Mouse (Mus musculus): ENCODE measurements around the gene Sstr2. TPM values are rescaled to one million over a fixed set of nuclear protein-coding genes. Genes with fewer than 3 reads are reported as not detected.
A peak's percentile ranks its signal among the peaks of the same experiment; 100 is the strongest.

The Sstr2 gene
- total RNA-seq, 2 experiments from 2014 or later, result 2.4 to 7.0 TPM

DNA sequence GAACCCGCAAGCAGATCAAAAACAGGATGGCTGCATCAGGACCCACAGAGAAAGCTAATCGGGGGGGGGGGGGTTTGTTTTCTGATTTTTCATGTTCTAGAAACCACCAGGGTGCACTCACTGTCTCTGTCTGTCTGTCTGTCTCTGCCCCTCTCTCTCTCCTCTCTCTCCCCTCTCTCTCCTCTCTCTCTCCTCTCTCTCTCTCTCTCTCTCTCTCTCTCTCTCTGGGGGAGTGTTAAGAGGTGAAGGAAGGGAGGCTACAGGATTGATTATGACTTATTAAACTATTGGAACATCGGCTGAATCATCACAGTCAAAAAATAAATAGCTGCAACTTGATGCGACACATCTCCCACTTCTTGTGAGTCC lies 855 bp upstream of the Sstr2 start:
- DNase-seq (ENCODE audit: low spot score in 2 of 2), result no peak

DNA sequence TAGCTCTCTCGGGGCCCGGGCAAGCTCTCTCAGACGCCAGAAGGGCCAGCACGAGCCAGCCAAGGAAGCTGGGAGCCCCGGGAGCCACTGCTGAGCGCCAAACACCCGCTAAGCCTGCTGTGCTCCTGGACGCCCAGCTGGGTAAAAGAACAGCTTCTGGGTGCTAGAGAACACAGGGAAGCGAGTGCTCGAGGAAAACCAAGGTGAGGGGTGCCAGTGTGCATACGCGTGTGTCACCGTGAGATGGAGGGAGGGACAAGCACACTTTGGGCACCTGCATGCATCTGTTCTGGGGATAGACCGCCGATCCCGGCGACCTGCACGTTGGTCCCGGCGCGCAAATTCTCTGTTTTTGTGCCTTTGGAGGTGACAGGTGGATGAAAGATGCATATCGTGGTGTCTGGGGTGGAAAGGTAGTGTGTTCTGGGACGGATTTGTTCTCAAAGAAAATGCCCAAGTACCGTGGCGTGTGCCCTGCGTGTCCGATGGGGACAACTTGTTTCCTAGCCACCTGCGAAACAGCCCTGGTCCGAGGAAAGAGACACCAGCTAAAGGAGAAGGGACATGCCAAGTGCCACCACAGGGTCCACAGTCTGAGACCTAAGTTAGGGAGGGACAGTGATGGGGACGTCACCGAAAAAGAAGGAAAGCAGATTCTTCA lies 408 bp downstream of the Sstr2 start:
- DNase-seq (ENCODE audit: low spot score in 2 of 2), result no peak

DNA sequence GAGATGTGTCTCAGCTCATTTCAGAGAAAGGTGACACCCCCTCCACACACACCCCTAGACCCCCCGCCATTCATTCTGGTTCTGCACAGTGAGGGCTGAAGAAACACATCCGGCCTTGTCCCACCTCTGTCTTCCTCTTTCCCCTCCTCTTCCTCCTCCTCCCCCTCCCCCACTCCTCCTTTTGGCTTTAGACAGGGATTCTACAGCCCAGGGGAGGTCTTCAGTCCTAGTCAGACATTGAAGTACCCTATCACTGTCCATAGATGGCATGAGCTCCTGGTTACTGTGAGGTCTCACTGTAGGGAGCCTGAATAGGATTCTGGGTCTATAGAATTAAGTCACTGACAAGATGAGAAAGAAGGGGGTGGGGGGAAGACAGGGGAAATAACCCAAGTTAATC lies 1.9 kb downstream of the Sstr2 start:
- DNase-seq (ENCODE audit: low spot score in 2 of 2), result no peak

DNA sequence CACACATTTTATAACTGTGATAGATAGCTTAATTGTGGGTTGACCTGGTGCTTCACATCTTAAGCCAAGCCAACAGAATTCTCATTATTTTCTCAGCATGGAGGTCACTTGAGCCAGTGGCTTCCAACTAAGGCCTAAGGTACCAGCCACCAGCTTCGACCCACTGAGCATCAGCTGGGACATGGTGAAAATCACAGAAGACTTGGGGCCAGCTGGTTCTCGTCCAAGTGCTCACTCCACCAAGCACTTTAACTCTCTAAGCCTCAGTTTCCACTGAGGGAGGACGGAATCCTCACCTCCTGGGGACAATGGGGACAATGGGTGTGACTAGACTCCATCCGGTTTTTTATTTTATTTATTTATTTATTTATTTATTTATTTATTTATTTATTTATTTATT lies 2.9 kb downstream of the Sstr2 start:
- no peak for DNase-seq (ENCODE audit: low spot score in 2 of 2)

DNA sequence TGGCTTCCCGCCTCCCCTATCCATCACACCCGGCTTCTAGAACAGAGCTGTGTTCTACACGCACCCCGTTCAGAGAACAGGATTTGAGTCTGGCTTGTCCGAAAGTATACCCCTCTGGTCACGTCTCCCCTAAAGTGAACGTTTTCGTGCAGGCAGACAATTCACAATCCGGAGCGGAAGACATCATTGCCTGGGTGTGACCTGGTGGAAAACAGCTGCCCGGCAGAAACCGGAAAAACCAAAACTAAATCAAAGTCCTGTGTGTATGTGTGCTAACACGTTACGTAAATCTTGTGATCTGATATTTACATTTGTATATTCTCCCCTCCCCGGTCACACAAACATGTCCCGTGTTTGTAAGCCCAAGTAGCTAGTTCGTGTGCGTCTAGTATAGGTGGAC lies 6.3 kb downstream of the Sstr2 start:
- no peak for DNase-seq (ENCODE audit: low spot score in 2 of 2)

DNA sequence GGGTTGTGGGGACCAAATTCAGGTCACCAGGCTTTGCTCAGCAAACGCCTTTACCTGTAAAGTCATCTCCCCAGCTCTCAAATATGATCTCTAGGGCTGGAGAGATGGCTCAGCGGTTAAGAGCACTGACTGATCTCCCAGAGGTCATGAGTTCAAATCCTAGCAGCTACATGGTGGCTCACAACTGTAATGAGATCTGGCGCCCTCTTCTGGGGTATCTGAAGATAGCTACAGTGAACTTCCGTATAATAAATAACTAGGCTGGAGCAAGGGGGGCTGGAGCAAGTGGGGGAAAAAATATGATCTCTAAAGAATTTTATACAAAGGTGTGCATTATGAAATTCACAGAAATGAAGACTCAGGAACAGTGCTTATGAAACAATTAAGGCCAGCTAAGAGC lies 8.6 kb downstream of the Sstr2 start:
- no peak for DNase-seq (ENCODE audit: low spot score in 2 of 2)

DNA sequence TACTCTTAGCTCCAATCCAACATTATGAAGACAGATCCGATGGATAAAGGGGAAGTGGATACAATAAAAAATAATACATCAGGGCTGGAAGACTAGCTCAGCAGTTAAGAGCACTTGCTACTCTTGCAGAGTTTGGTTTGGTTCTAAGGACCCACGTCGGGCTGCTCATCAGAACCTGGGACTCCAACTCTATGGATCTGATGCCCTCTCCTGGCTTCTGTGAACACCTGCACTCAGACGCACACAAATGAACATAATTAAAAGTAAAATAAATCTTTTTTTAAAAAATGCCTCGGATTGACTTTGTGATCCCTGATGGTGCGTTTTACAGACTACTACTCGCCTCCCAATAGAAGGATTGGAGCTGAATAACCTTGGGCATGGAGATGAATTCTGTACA lies 11.5 kb downstream of the Sstr2 start:
- no peak for DNase-seq (ENCODE audit: low spot score in 2 of 2)

DNA sequence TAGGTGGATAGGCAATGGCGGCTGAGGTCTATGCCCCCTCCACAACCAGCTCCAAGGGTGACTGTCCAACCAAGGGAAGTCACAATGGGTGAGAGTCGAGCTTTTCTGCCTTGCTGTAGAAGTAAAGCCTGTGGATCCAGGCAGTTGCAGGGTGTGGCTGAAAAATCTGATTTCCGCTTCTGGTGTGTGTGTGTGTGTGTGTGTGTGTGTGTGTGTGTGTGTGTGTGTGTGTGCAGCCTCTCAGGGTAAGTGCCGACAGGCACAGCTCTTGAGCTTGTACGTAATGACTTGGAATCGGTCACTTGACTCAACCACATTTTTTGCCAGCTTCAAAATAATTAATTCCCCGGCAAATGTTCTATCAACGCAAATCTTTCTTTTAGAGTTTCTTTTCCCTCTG lies 12.2 kb downstream of the Sstr2 start:
- no peak for DNase-seq (ENCODE audit: low spot score in 2 of 2)

DNA sequence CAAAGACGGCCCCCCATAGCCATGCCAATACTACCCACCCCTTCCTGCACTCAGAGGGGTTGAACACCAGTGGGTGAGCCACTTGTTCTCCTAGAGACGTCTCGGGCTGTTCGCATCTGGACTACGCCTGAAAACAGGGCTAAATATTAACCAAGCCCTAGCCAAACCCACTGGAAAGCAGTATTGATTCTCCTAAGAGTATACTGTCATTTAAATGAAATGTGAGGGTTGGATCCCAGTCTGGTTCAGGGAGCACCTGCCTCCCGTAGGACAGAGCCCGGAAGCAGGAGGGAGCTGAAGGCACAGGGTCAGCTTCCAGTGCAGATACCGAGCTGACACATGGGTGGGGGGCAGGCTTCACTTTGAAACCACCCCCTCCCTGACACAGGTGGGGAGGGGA lies 12.7 kb downstream of the Sstr2 start:
- DNase-seq (ENCODE audit: low spot score in 2 of 2), result no peak

DNA sequence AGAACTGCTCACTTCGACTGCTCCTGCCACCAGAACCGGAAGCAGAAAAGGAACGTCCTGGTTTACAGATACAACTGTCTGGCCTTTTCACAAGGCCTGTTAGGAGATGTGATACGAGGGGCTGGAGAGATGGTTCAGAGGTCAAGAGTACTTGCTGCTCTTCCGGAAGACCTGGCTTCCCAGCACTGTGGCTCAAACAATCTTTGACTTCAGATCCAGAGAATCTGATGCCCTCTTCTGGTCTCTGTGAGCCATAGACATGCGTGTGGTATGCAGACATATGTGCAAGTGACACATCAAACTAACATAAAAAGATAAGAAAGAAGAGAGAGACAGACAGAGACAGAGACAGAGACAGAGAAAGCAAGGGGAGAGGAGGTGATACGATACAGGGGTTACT lies 13.2 kb downstream of the Sstr2 start:
- no peak for DNase-seq (ENCODE audit: low spot score in 2 of 2)

DNA sequence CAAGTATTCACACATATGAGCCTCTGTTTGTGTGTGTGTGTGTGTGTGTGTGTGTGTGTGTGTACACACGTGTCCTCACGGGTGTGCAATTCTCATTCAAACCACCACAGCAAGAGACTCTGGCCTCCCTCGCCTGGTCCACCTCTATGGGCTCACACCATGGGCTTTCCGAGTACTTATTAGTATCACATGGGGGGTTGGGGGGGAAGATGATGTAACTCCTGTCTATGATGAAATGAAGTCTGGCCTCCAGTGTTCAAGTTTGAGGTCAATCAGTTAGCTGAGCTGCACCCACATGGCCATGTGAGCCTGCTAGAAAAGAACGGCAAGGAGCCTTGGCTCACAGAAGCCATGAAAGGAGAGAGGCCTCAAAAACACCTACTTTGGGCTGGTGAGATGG lies 14.3 kb downstream of the Sstr2 start:
- no peak for DNase-seq (ENCODE audit: low spot score in 2 of 2)

DNA sequence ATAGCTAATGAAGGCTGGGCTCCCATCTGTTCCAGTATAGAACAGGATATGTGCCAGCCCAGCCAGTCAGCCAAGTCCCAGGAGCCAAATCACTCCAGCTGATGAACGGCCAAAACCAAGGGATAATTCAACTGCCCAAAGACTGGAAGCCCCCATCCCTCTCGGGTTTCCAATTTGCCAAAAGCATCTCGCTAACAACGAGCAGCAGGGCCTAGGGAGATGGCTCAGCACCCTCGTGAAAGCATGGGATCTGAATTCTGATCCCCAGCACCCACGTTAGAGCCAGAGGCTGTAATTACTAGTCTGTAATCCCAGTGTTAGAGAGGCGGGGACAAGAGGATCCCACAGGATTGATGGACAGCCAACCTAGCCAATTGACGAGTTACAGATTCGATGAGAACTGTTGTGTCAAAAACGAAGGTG lies 15.6 kb downstream of the Sstr2 start:
- no peak for DNase-seq (ENCODE audit: low spot score in 2 of 2)

DNA sequence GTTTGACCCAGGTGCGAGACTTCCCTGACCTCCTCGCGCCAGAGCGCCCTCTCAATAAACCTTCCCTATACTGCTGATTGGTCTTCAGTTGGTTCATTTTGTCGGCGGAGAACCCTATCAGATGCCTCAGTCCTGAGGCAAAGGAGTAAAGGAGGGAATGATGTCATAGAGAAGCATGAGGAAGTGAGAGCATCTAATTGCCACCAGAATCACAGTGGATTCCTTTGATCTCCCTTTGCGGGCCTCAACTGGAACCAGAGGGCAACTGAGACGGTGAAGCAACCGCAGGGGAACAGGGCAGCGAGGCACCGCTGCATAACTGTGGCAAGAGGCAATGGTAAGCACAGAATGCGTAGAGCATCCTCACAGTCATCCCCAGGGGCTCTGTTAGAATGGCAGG lies 19.5 kb downstream of the Sstr2 start:
- no peak for DNase-seq (ENCODE audit: low spot score in 2 of 2)

DNA sequence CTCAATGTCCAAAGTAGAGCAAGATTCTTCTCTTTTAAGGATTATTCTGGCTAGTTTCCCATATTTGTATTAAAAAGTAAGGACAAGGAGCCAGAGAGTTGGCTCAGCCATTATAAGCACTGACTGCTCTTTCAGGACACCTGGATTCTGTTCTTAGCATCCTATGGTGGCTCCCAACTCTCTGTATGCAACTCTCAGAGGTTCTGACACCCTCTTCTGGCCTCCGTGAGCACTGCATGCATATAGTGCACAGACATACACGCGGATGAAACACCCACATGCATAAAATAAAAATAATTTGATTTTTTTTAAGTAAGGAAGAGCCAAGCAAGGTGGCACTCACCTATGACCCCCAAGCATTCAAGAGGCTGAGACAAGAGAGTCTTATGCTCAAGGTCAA lies 26.0 kb downstream of the Sstr2 start:
- DNase-seq (ENCODE audit: low spot score in 2 of 2), result no peak

DNA sequence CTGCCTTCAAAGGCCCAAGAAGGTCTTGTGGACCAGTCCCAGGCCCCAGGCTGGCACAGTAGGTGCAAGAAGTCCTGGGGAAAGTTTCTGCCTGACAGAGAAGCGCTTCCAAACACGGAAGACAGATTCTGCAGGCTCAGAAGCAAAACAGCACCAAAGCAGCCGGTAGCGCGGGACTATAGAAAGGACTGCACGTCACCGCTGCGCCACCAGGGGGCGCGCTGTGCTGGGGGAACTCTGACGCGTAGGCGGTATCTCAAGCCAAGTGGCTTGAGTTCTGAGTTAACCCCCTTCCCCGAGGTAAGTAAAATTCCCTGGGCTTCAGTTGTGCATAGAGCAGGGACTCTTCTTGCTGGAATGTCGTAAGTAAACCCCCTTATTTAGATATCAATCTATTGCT lies 29.0 kb downstream of the Sstr2 start:
- DNase-seq (ENCODE audit: low spot score in 2 of 2), result peak; percentile 84 to 90

DNA sequence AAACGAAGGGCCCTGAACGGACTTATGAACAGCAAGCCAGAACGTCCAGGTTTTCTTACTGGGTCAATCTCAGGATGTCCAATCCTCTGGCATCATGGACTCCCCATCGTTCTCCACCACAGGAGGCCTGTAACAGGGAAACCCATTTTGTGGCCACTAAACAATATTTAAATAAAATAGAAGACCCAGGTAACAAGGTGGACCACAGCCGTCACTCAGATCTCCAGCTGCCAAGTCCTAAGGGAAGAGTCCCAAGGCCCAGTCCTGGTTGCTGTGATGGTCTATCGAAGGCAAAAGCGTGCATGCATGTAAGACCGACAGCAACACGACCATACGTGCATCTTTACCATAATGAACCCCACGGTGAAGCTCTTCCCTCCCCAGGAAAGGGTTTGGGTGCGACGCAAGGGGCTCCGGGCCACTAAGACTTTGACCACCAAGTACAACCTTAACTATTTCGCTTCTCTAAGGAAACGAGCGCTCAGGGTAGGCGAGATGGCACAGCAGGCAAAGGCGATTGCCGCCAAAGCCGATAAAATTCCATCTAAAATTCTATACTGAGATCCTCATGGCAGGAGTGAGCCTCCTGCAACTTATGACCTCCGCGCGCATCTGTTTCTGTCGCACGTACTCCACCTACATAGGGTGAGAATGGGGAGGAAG lies 29.7 kb downstream of the Sstr2 start, which contains the start of gene Cog1:
Gene Cog1 (plus strand): TSS at position 480 of the 663 bp plus-strand sequence.
- DNase-seq (ENCODE audit: low spot score in 2 of 2), result no peak

DNA sequence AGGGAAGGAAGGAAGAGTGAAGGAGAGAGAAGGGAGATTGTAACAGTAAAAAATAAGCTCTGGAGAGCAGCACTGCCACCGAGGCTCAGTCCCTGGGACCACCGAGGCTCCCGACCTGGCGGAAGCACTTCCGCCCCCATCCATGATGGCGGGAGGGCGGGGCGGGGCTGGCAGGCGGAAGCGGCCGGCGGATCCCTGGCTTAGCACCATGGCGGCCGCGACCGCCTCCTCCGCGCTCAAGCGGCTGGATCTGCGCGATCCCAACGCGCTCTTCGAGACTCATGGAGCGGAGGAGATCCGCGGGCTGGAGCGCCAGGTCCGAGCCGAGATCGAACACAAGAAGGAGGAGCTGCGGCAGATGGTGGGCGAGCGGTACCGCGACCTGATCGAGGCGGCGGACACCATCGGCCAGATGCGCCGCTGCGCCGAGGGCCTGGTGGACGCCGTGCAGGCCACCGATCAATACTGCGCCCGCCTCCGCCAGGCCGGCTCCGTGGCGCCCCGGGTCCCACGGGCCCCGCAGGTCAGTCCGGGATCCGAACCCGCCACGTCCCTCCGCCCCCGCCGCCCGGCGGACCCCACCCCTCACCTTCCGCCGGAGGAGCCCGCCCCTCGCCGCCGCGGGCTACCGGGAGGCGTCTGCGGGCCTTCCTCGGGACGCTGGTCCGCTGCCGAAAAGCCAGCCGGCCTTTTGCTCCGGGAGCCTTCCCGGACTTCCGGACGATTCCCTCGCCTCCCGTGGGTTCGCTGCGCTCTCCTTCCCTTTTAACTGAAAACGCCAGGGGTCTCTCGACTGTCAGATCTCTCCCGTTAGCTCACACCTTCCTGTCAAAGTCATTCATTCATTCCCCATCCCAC lies 30.4 kb downstream of the Sstr2 start, which contains the start of gene Slc39a11:
Gene Slc39a11 (minus strand): TSS at position 727 of the 858 bp plus-strand sequence.
- peak; percentile 57 to 68 for DNase-seq (ENCODE audit: low spot score in 2 of 2)

DNA sequence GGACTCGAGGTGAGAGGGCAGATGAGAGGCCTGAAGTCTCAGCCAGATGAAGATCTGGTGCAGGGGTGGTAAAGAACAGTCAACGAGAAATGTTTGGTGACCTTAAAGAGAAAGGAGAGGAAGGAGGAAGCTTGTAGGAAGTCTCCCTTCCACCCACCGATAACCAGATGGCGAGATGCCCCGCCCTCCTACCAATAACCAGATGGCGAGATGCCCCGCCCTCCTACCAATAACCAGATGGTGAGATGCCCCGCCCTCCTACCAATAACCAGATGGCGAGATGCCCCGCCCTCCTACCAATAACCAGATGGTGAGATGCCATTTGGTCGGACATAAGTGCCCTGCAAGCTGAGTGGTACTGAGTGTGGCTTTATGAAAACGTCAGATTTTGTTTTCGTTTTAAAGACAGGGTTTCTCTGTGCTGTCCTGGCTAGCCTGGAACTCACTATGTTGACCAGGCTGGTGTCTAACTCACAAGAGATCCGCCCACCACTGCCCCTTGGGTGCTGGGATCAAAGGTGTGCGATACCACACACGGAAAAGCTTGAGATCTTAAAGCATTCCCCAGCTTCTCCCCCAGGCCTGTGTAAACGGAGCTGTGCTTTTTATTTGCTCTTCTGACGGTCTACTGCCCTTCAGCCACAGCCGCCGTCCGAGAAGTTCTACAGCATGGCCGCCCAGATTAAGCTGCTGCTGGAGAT lies 32.2 kb downstream of the Sstr2 start:
- no peak for DNase-seq (ENCODE audit: low spot score in 2 of 2)

DNA sequence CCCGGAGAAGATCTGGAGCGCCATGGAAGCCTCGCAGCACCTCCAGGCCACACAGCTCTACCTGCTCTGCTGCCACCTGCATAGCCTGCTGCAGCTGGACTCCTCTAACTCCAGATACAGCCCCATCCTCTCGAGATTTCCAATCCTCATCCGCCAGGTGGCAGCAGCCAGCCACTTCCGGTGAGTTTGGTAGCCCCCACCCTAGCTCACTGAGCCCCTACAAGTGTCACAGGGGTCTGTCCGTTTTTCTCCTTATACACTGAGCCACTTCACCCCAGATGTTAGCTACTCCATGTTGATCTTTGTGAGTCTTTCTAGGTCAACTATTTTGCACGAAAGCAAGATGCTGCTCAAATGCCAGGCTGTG lies 32.7 kb downstream of the Sstr2 start:
- no peak for DNase-seq (ENCODE audit: low spot score in 2 of 2)

DNA sequence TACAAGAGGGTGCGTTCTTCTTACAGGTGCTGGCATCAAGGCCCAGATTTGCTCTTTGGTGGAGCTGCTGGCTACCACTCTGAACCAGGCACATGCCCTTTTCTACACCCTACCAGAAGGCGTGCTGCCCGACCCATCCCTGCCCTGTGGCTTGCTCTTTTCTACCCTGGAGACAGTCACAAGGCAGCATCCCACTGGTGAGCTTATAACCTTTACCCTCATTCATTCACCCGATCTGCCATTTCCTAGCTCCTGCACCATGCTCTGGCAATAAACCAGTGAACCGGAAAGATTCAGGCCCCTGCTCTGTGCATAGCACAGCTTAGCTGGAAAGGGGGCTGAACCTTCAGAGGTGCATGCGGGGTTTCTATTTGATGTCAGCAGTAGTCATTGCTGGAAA lies 33.4 kb downstream of the Sstr2 start:
- DNase-seq (ENCODE audit: low spot score in 2 of 2), result no peak

DNA sequence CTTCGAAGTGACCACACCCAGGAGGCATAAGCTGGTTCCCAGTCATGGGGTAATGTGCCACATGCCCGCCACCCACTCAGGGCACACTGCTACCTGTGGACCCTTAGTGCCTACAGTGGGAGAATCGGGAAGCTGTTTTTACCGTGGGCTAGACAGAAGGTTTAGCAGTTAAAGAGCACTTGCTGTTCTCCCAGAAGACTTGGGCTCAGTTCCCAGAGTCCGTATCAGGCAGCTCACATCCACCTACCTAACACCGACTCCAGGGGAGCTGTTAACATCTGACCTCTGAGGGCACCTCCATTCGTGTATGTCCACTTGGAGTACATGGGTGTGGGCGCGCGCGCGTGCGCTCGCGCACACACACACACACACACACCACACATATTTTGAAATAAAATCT lies 35.0 kb downstream of the Sstr2 start:
- DNase-seq (ENCODE audit: low spot score in 2 of 2), result no peak

Data from adrenal gland, adult 18-20 months (tissue).